Mouse (Mus musculus) thymus, postnatal 0 days (tissue): ENCODE measurements around the gene Rad23a. TPM values are rescaled to one million over a fixed set of nuclear protein-coding genes. Genes with fewer than 3 reads are reported as not detected.
A peak's percentile ranks its signal among the peaks of the same experiment; 100 is the strongest.
"Not testable (repeated sequence)": the region's sequence is repeated elsewhere in the genome, so short reads cannot be mapped to it uniquely, and the experiment has no call there.

Experiments
- DNase-seq: peaks from one replicate; pipeline ENCODE4 v3.0.0-alpha.2; 2015; ENCODE audit warnings: low spot score
- polyA plus RNA-seq: library from polyadenylated mRNA; unstranded; fragments of >200 nt; fragmentation: Nextera tagmentation; extraction: Ambion mirVana; gene quantifications from 2 replicates; pipeline ENCODE4 v1.2.1, GENCODE M21; 2015

The Rad23a gene
- polyA plus RNA-seq, 1 experiment from 2014 or later: 120 TPM

GRCm38 (mm10) chr8:84841514-84841913, 1.0 kb upstream of the Rad23a start:
- no peak for DNase-seq

- DNase-seq: no peak
These were observed 604 bp downstream of the Rad23a start for GRCm38 (mm10) chr8:84839875-84840247.

GRCm38 (mm10) chr8:84839411-84839810, 1.1 kb downstream of the Rad23a start:
- no peak for DNase-seq

GRCm38 (mm10) chr8:84838513-84838912, 2.0 kb downstream of the Rad23a start:
- DNase-seq: no peak

GRCm38 (mm10) chr8:84837912-84838470, 2.5 kb downstream of the Rad23a start:
- no peak for DNase-seq

- no peak for DNase-seq
These were observed 3.1 kb downstream of the Rad23a start for GRCm38 (mm10) chr8:84837149-84837911.

GRCm38 (mm10) chr8:84834866-84835855, 5.3 kb downstream of the Rad23a start:
- no peak for DNase-seq

GRCm38 (mm10) chr8:84834002-84834865, 6.2 kb downstream of the Rad23a start:
- DNase-seq: no peak

- no peak for DNase-seq
These were observed 7.4 kb downstream of the Rad23a start for GRCm38 (mm10) chr8:84832759-84833742.

- peak; percentile 86 for DNase-seq
These were observed 8.3 kb downstream of the Rad23a start for GRCm38 (mm10) chr8:84832034-84832717.

GRCm38 (mm10) chr8:84831490-84831889, 9.0 kb downstream of the Rad23a start, which contains the start of gene Gadd45gip1:
Gene Gadd45gip1, plus strand, starts transcription at chr8:84831522.
- DNase-seq: peak; percentile 24

- not testable (repeated sequence) for DNase-seq
These were observed 13.9 kb downstream of the Rad23a start for GRCm38 (mm10) chr8:84826518-84826917.

- DNase-seq: peak; percentile 59
These were observed 14.8 kb downstream of the Rad23a start for GRCm38 (mm10) chr8:84825636-84826035.

GRCm38 (mm10) chr8:84823653-84824052, 16.8 kb downstream of the Rad23a start:
- DNase-seq: peak; percentile 85

GRCm38 (mm10) chr8:84822723-84823122, 17.7 kb downstream of the Rad23a start, which contains the start of gene Dand5:
Gene Dand5, minus strand, starts transcription at chr8:84822823.
- DNase-seq: no peak

- DNase-seq: no peak
These were observed 24.3 kb downstream of the Rad23a start for GRCm38 (mm10) chr8:84816117-84816516.

GRCm38 (mm10) chr8:84815547-84815946, 24.9 kb downstream of the Rad23a start:
- peak; percentile 89 for DNase-seq

GRCm38 (mm10) chr8:84814555-84815441, 25.7 kb downstream of the Rad23a start:
- no peak for DNase-seq
